Mouse (Mus musculus) testis, adult 2 months (tissue): ENCODE data around the gene Uspl1.

Experiments used
- CTCF ChIP-seq: fragments of 200-500 bp; IDR thresholded peaks from 2 replicates; pipeline ENCODE4 v1.5.1; 2012; ENCODE audit warnings: low read depth, mild to moderate bottlenecking, inconsistent platforms, low read length, moderate library complexity; ENCODE audit not compliant: control insufficient read depth, insufficient read depth, insufficient replicate concordance
- POLR2A ChIP-seq: fragments of 200-500 bp; IDR thresholded peaks from 2 replicates; pipeline ENCODE4 v1.6.1; 2012; ENCODE audit warnings: low read depth, mild to moderate bottlenecking, inconsistent platforms, low read length, moderate library complexity; ENCODE audit not compliant: control insufficient read depth

GRCm38 (mm10) chr5:149245391-149245964 is 61.3 kb downstream of the Uspl1 start:
- TF ChIP-seq CTCF (no peak), POLR2A (no peak)
